Mouse (Mus musculus): ENCODE measurements around the gene Ift81. TPM values are rescaled to one million over a fixed set of nuclear protein-coding genes. Genes with fewer than 3 reads are reported as not detected.
"Not testable (repeated sequence)": the region's sequence is repeated elsewhere in the genome, so short reads cannot be mapped to it uniquely, and the experiment has no call there.

Ift81 gene
- total RNA-seq (2017) = 0.32 to 3.9 TPM (median 2.5 TPM) in 3 replicates

- peak; percentile 96 for ATAC-seq (replicated peaks; ENCODE audit: insufficient number of reproducible peaks, low FRiP score, low TSS enrichment, poor library complexity, severe bottlenecking)
Measured at GRCm38 (mm10) chr5:122613908-122614732, at the start of gene Ift81. TSS of gene Ift81 (minus strand) at chr5:122614518.

- ATAC-seq (replicated peaks; ENCODE audit: insufficient number of reproducible peaks, low FRiP score, low TSS enrichment, poor library complexity, severe bottlenecking) = no peak
Measured at GRCm38 (mm10) chr5:122662501-122662900, 48.2 kb upstream of the Ift81 start.

GRCm38 (mm10) chr5:122656808-122657207, 42.5 kb upstream of the Ift81 start:
- ATAC-seq (replicated peaks; ENCODE audit: insufficient number of reproducible peaks, low FRiP score, low TSS enrichment, poor library complexity, severe bottlenecking) = no peak

DNA sequence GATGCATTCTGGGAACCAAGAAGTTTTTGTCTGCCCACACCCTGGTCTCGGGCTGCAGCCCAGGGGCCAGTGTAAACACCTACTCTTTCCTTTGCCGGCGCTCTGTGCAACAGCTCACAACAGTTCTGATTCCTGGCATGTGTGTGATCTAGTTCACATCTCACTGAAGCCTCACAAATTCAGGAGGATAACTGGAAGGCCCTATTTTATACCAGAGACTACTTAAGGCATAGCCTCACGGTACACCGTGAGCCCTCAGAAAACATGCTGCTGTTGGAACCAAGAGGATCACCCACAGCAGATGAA, 39.9 kb upstream of the Ift81 start:
- no peak for ATAC-seq (replicated peaks; ENCODE audit: insufficient number of reproducible peaks, low FRiP score, low TSS enrichment, poor library complexity, severe bottlenecking)

GRCm38 (mm10) chr5:122653446-122654267, 39.3 kb upstream of the Ift81 start:
- ATAC-seq (replicated peaks; ENCODE audit: insufficient number of reproducible peaks, low FRiP score, low TSS enrichment, poor library complexity, severe bottlenecking) = no peak

GRCm38 (mm10) chr5:122653112-122653445, 38.8 kb upstream of the Ift81 start:
- ATAC-seq (replicated peaks; ENCODE audit: insufficient number of reproducible peaks, low FRiP score, low TSS enrichment, poor library complexity, severe bottlenecking) = 0 out of 2 replicates have a peak, but pooled peaks have one; percentile 19

- peak; percentile 27; the same call in 1 of the 2 replicates for ATAC-seq (replicated peaks; ENCODE audit: insufficient number of reproducible peaks, low FRiP score, low TSS enrichment, poor library complexity, severe bottlenecking)
Measured at GRCm38 (mm10) chr5:122652506-122652905, 38.2 kb upstream of the Ift81 start.

DNA sequence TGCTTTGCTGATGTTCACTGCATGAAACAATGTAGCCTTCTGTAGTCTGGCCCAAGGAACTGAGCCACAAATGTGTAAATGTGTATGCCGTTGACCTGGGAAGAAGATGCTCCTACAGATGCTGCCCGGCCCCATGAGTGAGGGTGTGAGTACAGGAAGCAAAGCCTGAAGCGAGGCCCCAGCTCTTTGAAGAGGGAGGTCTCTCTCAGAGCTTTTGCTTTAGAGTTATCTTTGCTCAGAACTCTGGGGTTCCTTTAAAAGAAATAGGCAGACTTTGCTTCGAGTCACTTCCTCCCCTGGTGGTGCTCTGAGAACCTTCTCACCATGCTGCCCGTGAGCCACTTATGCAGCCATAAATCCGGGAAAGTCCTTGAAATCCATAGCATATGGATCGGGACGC, 35.8 kb upstream of the Ift81 start:
- no peak for ATAC-seq (replicated peaks; ENCODE audit: insufficient number of reproducible peaks, low FRiP score, low TSS enrichment, poor library complexity, severe bottlenecking)

- ATAC-seq (replicated peaks; ENCODE audit: insufficient number of reproducible peaks, low FRiP score, low TSS enrichment, poor library complexity, severe bottlenecking) = no peak
Measured at GRCm38 (mm10) chr5:122649264-122649663, 34.9 kb upstream of the Ift81 start.

GRCm38 (mm10) chr5:122647952-122648374, 33.6 kb upstream of the Ift81 start:
- not testable (repeated sequence) for ATAC-seq (replicated peaks; ENCODE audit: insufficient number of reproducible peaks, low FRiP score, low TSS enrichment, poor library complexity, severe bottlenecking)

DNA sequence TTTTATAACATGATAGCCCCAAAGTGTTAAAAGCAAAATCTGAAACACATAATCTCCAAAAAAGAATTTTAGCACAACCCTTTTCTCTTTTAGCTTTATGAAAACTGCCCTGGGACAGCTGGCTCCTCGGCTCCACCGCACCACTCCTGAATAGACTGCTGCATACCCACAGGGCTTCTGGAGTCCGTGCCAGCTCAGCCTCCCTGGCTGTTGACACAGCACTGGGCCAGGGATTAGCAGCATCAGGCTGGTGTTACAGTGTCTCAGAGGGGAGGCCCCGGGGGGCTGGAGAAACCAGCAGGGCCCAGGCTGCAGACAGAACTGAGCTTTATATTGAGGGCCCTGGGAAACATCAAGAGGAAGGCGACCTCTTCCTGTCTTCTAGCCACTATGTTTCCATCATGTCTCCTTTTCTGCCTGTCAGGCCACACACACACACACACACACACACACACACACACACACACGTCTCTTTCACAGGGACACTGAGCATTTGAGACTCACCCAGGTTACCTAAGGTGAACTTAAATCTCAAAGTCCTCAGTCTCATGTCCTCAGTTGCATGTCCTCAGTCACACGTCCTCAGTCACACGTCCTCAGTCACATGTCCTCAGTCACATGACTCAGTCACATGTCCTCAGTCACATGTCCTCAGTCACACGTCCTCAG, 33.1 kb upstream of the Ift81 start:
- ATAC-seq (replicated peaks; ENCODE audit: insufficient number of reproducible peaks, low FRiP score, low TSS enrichment, poor library complexity, severe bottlenecking) = no peak

- ATAC-seq (replicated peaks; ENCODE audit: insufficient number of reproducible peaks, low FRiP score, low TSS enrichment, poor library complexity, severe bottlenecking) = no peak
Measured at GRCm38 (mm10) chr5:122646050-122646449, 31.7 kb upstream of the Ift81 start.

DNA sequence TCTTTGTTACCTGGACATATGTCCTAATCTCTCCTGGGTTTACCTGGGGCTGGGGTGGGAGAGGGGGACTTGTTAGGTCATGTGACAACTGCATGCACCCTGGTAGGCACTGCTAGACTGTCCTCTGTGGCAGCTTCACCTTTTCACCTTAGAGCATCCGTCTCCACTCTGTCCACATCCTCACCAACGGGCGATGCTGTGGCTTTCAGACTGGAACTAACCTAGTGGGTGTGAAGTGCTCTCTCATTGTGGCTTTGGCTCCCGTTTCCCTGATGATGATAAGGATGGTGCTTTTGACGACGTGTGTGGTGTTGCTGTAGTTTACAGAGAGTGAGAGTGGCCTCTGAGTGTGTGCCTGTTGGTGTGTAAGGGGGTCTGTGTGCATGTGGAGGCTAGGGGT, 31.0 kb upstream of the Ift81 start:
- ATAC-seq (replicated peaks; ENCODE audit: insufficient number of reproducible peaks, low FRiP score, low TSS enrichment, poor library complexity, severe bottlenecking) = no peak

- peak; percentile 74 for ATAC-seq (replicated peaks; ENCODE audit: insufficient number of reproducible peaks, low FRiP score, low TSS enrichment, poor library complexity, severe bottlenecking)
Measured at GRCm38 (mm10) chr5:122644111-122644607, 29.8 kb upstream of the Ift81 start.

GRCm38 (mm10) chr5:122643701-122644100, 29.4 kb upstream of the Ift81 start, which contains the start of gene P2rx7:
TSS of gene P2rx7 (plus strand) at chr5:122643911.
- ATAC-seq (replicated peaks; ENCODE audit: insufficient number of reproducible peaks, low FRiP score, low TSS enrichment, poor library complexity, severe bottlenecking) = peak; percentile 48

GRCm38 (mm10) chr5:122639986-122640385, 25.7 kb upstream of the Ift81 start:
- ATAC-seq (replicated peaks; ENCODE audit: insufficient number of reproducible peaks, low FRiP score, low TSS enrichment, poor library complexity, severe bottlenecking) = no peak

DNA sequence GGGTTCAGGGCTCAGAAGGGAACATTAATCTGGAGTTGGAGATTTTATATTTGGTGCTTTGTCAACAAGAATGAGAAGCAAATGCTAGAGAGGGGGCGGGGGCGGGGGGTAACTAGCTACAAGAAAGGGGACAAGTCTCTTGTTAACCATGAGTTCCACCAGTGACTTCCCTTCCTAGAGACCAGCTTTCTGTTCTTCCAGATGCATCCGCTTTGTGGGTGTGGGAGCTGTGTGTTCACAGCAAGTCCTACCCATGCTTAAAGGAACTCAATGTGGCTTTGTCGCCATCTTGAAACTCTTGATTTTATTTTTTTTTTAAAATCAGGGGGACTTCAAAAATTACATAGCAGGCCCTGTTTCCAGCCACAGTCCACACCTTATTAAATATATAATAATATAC, 25.2 kb upstream of the Ift81 start:
- ATAC-seq (replicated peaks; ENCODE audit: insufficient number of reproducible peaks, low FRiP score, low TSS enrichment, poor library complexity, severe bottlenecking) = no peak

GRCm38 (mm10) chr5:122638296-122638695, 24.0 kb upstream of the Ift81 start:
- no peak for ATAC-seq (replicated peaks; ENCODE audit: insufficient number of reproducible peaks, low FRiP score, low TSS enrichment, poor library complexity, severe bottlenecking)

DNA sequence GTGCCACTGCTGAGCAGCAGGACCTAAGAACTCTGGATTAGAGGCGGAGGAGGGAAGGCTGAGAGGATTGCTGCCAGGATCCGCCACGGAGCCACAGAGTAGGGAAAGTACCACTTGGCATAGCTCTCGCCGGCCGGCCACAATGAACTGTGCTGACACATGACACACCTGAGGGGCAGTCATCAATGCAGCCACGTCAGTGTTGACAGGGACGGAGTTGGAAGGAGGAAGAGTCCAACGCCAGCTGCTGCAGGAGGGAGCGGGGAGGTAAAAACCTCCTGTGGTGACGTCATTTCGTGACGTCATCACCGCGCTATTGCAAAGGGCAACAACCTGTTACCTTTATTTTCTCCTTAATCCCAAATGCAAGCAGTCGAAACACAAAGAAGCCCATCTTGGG, 22.6 kb upstream of the Ift81 start:
- ATAC-seq (replicated peaks; ENCODE audit: insufficient number of reproducible peaks, low FRiP score, low TSS enrichment, poor library complexity, severe bottlenecking) = 0 out of 2 replicates have a peak, but pooled peaks have one; percentile 20

All from monocyte, adult 5-6 weeks (primary cell).